8 mouse cellular contexts compared by ENCODE assay signal in the genomic region with DNA sequence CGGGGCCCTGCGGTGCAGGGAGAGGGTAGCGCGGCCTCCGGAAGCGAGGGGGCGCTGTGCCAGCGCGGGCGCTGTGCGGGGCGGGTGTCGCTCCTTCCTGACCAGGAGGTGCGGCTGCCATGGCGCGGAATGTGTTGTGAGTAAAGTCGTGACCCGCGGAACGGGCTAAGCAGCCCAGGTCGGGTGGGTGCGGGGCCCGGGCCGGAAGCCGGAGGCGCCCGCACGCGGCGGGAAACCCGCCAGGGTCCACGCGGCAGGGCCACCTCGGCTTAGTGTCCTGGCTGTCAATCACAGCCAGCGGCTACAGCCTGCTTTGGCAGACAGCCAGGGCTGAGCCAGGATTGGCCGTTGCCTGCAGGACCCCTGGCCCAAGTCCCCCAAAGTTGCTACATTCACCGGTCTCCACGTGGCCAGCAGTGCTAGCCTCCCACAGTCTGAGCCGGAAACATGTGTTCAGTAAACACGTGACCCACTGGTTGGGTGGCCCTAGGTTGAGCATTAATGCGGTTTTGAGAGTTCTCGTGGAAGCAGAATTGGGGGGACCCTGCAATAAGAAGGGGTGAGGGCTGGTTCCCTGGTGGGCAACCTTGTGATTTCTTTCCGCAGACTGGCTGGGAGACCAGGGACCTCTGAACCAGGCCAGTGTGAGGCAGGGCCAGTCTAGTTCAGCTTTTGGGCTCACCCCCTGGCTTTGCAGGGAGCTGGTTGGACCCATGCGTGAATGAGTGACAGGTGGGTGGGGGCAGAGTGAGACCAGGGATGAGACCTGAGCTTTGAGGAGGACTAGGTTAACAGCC. TPM values are rescaled to one million over a fixed set of nuclear protein-coding genes. Genes with fewer than 3 reads are reported as not detected.
A peak's percentile ranks its signal among the peaks of the same experiment; 100 is the strongest.
DNase-seq lines count a peak whose midpoint lies in the region; ATAC-seq and TF ChIP-seq lines count a peak whose summit lies in the region.

No protein-coding gene starts in this region.

- H3K4me2 ChIP-seq in CH12.LX (ENCODE audit: insufficient read depth, low read depth, poor library complexity, severe bottlenecking) = peak overlapping the region; percentile 75
- peak overlapping the region; percentile 66 for H3K4me2 ChIP-seq in forebrain, embryonic 11.5 days (ENCODE audit: low read depth, low read length, severe bottlenecking)
- peak overlapping the region; percentile 83 for H3K4me2 ChIP-seq in heart, embryonic 16.5 days (ENCODE audit: low read depth, low read length)
- H3K4me2 ChIP-seq in liver, embryonic 14.5 days (ENCODE audit: low read depth) = peak overlapping the region; percentile 76
- H3K4me2 ChIP-seq in stomach, embryonic 15.5 days = peak overlapping the region; percentile 86

- peak; percentile 81 for DNase-seq in CH12.LX (ENCODE audit: extremely low read depth)
- DNase-seq in c-Kit-positive CD71-negative TER-119-negative erythroid progenitor cells, embryonic 14.5 days (ENCODE audit: low read depth) = peak; percentile 52
- DNase-seq in forebrain, embryonic 11.5 days (ENCODE audit: low spot score) = peak; percentile 93
- DNase-seq in kidney, postnatal 36 days = peak; percentile 85 to 91
- peak; percentile 54 to 62 (median 60) for DNase-seq in liver, embryonic 14.5 days (ENCODE audit: low read depth in 3 of 3, low spot score in 3 of 3)
- peak; percentile 90 for DNase-seq in neural tube, embryonic 10.5 days (ENCODE audit: extremely low spot score, low spot score)

- H3K27me3 ChIP-seq in CH12.LX (replicated peaks) = peaks cover 36% of the 10 kb centered on the region
- no peaks in the 10 kb centered on the region for H3K27me3 ChIP-seq in forebrain, embryonic 11.5 days (ENCODE audit: control insufficient read depth, insufficient read depth, low read length)
- no peaks in the 10 kb centered on the region for H3K27me3 ChIP-seq in heart, embryonic 16.5 days (ENCODE audit: control insufficient read depth, insufficient read depth, low read length)
- H3K27me3 ChIP-seq in liver, embryonic 14.5 days (ENCODE audit: control insufficient read depth, insufficient read depth, low read length) = no peaks in the 10 kb centered on the region
- H3K27me3 ChIP-seq in stomach, embryonic 15.5 days (replicated peaks) = no peaks in the 10 kb centered on the region

- no peak for TF ChIP-seq RAD21 in CH12.LX (IDR thresholded peaks at IDR 0.05; ENCODE audit: low read depth, low read length)

- peaks cover 9 to 25% of the 10 kb centered on the region in 2 experiments for H3K4me1 ChIP-seq in CH12.LX (ENCODE audit: control insufficient read depth in 1 of 2, insufficient read depth in 2 of 2)
- H3K4me1 ChIP-seq in forebrain, embryonic 11.5 days (replicated peaks; ENCODE audit: control insufficient read depth, insufficient read depth, low read length) = peaks cover 8% of the 10 kb centered on the region
- peaks cover 37% of the 10 kb centered on the region for H3K4me1 ChIP-seq in heart, embryonic 16.5 days (ENCODE audit: control insufficient read depth, insufficient read depth, low read length)
- H3K4me1 ChIP-seq in liver, embryonic 14.5 days (replicated peaks; ENCODE audit: control insufficient read depth in 2 of 2, insufficient read depth in 2 of 2, low read length in 1 of 2) = peaks cover 15 to 41% of the 10 kb centered on the region in 2 experiments
- peaks cover 52% of the 10 kb centered on the region for H3K4me1 ChIP-seq in stomach, embryonic 15.5 days

- H3K36me3 ChIP-seq in CH12.LX (replicated peaks in 1 of 2; ENCODE audit: control insufficient read depth in 1 of 2, insufficient read depth in 1 of 2, low read length in 1 of 2) = peaks cover 12 to 26% of the 10 kb centered on the region in 2 experiments
- H3K36me3 ChIP-seq in forebrain, embryonic 11.5 days (ENCODE audit: control insufficient read depth, insufficient read depth, low read length) = no peaks in the 10 kb centered on the region
- 0 out of 2 replicates have a peak, but pooled peaks cover 5% of the 10 kb centered on the region for H3K36me3 ChIP-seq in heart, embryonic 16.5 days (ENCODE audit: control insufficient read depth, insufficient read depth)
- H3K36me3 ChIP-seq in liver, embryonic 14.5 days (replicated peaks; ENCODE audit: control insufficient read depth, insufficient read depth, low read depth) = no peaks in the 10 kb centered on the region
- no peaks in the 10 kb centered on the region for H3K36me3 ChIP-seq in stomach, embryonic 15.5 days

- peak overlapping the region; percentile 74 for H3K9ac ChIP-seq in CH12.LX (ENCODE audit: insufficient read depth, low read depth)
- peak overlapping the region; percentile 82 for H3K9ac ChIP-seq in forebrain, embryonic 11.5 days (ENCODE audit: low read length)
- H3K9ac ChIP-seq in heart, embryonic 16.5 days (ENCODE audit: low read length) = peak overlapping the region; percentile 88
- peak overlapping the region; percentile 77 for H3K9ac ChIP-seq in liver, embryonic 14.5 days (replicated peaks)
- H3K9ac ChIP-seq in stomach, embryonic 15.5 days = peak overlapping the region; percentile 76

- peak in 1 of 2 experiments; percentile 71; a peak in 2 of 4 replicates for TF ChIP-seq CTCF in CH12.LX (conservative IDR thresholded peaks at IDR 0.05 in 1 of 2, IDR thresholded peaks at IDR 0.05 in 1 of 2; ENCODE audit: low read depth in 2 of 2, low read length in 2 of 2)
- peak; percentile 83 for TF ChIP-seq CTCF in liver, embryonic 14.5 days (IDR thresholded peaks at IDR 0.05; ENCODE audit: low read depth)

- dilution Hi-C loops in CH12.LX (cut with MboI; ENCODE audit: extremely low pct_ligation_motif_present, extremely low pct_unique_long_range_greater_than_20kb, low sequenced_read_pairs) = no loop called here

- in situ Hi-C loops in CH12.LX (cut with MboI; ENCODE audit: low pct_ligation_motif_present, low pct_unique_long_range_greater_than_20kb, low sequenced_read_pairs) = no loop called here

- H3K79me2 ChIP-seq in CH12.LX (replicated peaks; ENCODE audit: control insufficient read depth, extremely low read depth, insufficient read depth, poor library complexity, severe bottlenecking) = peaks cover 4% of the 10 kb centered on the region

- peak overlapping the region; percentile 27 for H3K27ac ChIP-seq in CH12.LX (ENCODE audit: insufficient read depth, low read depth)
- peak overlapping the region; percentile 72 for H3K27ac ChIP-seq in forebrain, embryonic 11.5 days (ENCODE audit: low read depth, low read length)
- H3K27ac ChIP-seq in heart, embryonic 16.5 days (ENCODE audit: low read length) = peak overlapping the region; percentile 97
- peak overlapping the region; percentile 46 for H3K27ac ChIP-seq in liver, embryonic 14.5 days
- peak overlapping the region; percentile 96 for H3K27ac ChIP-seq in stomach, embryonic 15.5 days

- no peak for TF ChIP-seq EP300 in CH12.LX (IDR thresholded peaks at IDR 0.05; ENCODE audit: low read length)
- 0 out of 2 replicates have a peak, but pooled peaks have one; percentile 15 for TF ChIP-seq EP300 in liver, embryonic 14.5 days (IDR thresholded peaks at IDR 0.05; ENCODE audit: low read depth)

- peak; percentile 67; the same call in 1 of the 2 replicates for TF ChIP-seq POLR2A in CH12.LX (IDR thresholded peaks at IDR 0.05; ENCODE audit: low read depth, low read length)

- peak; percentile 86 for ATAC-seq in forebrain, embryonic 11.5 days (replicated peaks; ENCODE audit: low FRiP score)
- peak; percentile 73 for ATAC-seq in heart, embryonic 16.5 days (replicated peaks; ENCODE audit: extremely low read depth, insufficient read depth, low FRiP score)
- ATAC-seq in liver, embryonic 14.5 days (ENCODE audit: insufficient read depth) = peak; percentile 79
- ATAC-seq in stomach, embryonic 15.5 days (ENCODE audit: insufficient read depth, low FRiP score, low read depth) = peak; percentile 67

- no peaks in the 10 kb centered on the region for H3K9me3 ChIP-seq in CH12.LX (replicated peaks; ENCODE audit: low read length)
- H3K9me3 ChIP-seq in forebrain, embryonic 11.5 days (ENCODE audit: control insufficient read depth, low read length) = no peaks in the 10 kb centered on the region
- no peaks in the 10 kb centered on the region for H3K9me3 ChIP-seq in heart, embryonic 16.5 days (replicated peaks; ENCODE audit: control insufficient read depth, low read length)
- no peaks in the 10 kb centered on the region for H3K9me3 ChIP-seq in liver, embryonic 14.5 days (ENCODE audit: control insufficient read depth, low read length)
- H3K9me3 ChIP-seq in stomach, embryonic 15.5 days = no peaks in the 10 kb centered on the region

- under 1% methylated on average over 44 of the region's 44 CpGs for WGBS in forebrain, embryonic 11.5 days
- WGBS in heart, embryonic 16.5 days = 2% methylated on average over 44 of the region's 44 CpGs
- WGBS in liver, embryonic 14.5 days (ENCODE audit: insufficient replicate concordance) = under 1% methylated on average over 37 of the region's 44 CpGs
- WGBS in stomach, embryonic 15.5 days = 2% methylated on average over 44 of the region's 44 CpGs

- peak overlapping the region; percentile 91 to 96 (median 92) for H3K4me3 ChIP-seq in CH12.LX (replicated peaks in 1 of 3; ENCODE audit: low read depth in 2 of 3, low read length in 2 of 3, poor library complexity in 1 of 3)
- H3K4me3 ChIP-seq in forebrain, embryonic 11.5 days (ENCODE audit: low read depth, low read length) = peak overlapping the region; percentile 66
- peak overlapping the region; percentile 78 for H3K4me3 ChIP-seq in heart, embryonic 16.5 days (ENCODE audit: low read length)
- peak overlapping the region; percentile 62 to 78 for H3K4me3 ChIP-seq in liver, embryonic 14.5 days (ENCODE audit: insufficient read depth in 1 of 2, low read depth in 2 of 2, low read length in 2 of 2)
- peak overlapping the region; percentile 65 for H3K4me3 ChIP-seq in stomach, embryonic 15.5 days (replicated peaks)

RNA-seq across cellular contexts. Expression of a gene that starts 0.8 kb away (rescaled TPM):
- total RNA-seq in CH12.LX (2012; rRNA removed) (58.9 and 71.2 TPM in 2 replicates), CH12.LX (2014; rRNA removed) (60.7 and 70.8 TPM in 2 replicates)
- 7.5 and 8.3 TPM in 2 replicates for polyA plus RNA-seq in CH12.LX (2012; ENCODE audit: insufficient read length, low read depth)
- polyA plus RNA-seq in forebrain, embryonic 11.5 days (2014; fragmentation: Nextera tagmentation; extraction: Ambion mirVana) = 18.3 and 18.7 TPM in 2 replicates
- polyA plus RNA-seq in heart, embryonic 16.5 days (2015; fragmentation: Nextera tagmentation; extraction: Ambion mirVana) = 14.2 and 20.0 TPM in 2 replicates
- polyA plus RNA-seq in liver, embryonic 14.5 days (2012; rRNA removed) = 24.4 and 45.9 TPM in 2 replicates
- polyA plus RNA-seq in liver, embryonic 14.5 days (2014; fragmentation: Nextera tagmentation; extraction: Ambion mirVana) = 11.1 and 14.4 TPM in 2 replicates
- polyA plus RNA-seq in stomach, embryonic 15.5 days (2015; fragmentation: Nextera tagmentation; extraction: Ambion mirVana) = 21.9 and 26.2 TPM in 2 replicates

RNA-seq across cellular contexts. Expression of a gene that starts 34.6 kb away (rescaled TPM):
- total RNA-seq in CH12.LX (2012; rRNA removed) = 1.5 and 3.1 TPM in 2 replicates
- 3.3 and 4.1 TPM in 2 replicates for total RNA-seq in CH12.LX (2014; rRNA removed)
- polyA plus RNA-seq in CH12.LX (2012; ENCODE audit: insufficient read length, low read depth) = 13.3 and 16.9 TPM in 2 replicates
- polyA plus RNA-seq in forebrain, embryonic 11.5 days (2014; fragmentation: Nextera tagmentation; extraction: Ambion mirVana) = 1.00 and 1.0 TPM in 2 replicates
- polyA plus RNA-seq in heart, embryonic 16.5 days (2015; fragmentation: Nextera tagmentation; extraction: Ambion mirVana) = 5.3 and 17.1 TPM in 2 replicates
- 0.10 and 0.15 TPM in 2 replicates for polyA plus RNA-seq in liver, embryonic 14.5 days (2012; rRNA removed)
- polyA plus RNA-seq in liver, embryonic 14.5 days (2014; fragmentation: Nextera tagmentation; extraction: Ambion mirVana) = 0.17 TPM in 1 of 2 replicates, not detected in the other
- polyA plus RNA-seq in stomach, embryonic 15.5 days (2015; fragmentation: Nextera tagmentation; extraction: Ambion mirVana) = 4.6 and 11.8 TPM in 2 replicates

Comparison
In these comparisons a context has a peak if more than half of its experiments do, and no peak if none do; other contexts are left out.
1. Peak in every context shown above with its lines: DNase-seq, ATAC-seq, H3K4me3 ChIP-seq and H3K27ac ChIP-seq.
2. H3K27ac ChIP-seq: peak in every context shown above with its lines; median percentile 97 in heart, embryonic 16.5 days; 96 in stomach, embryonic 15.5 days; 72 in forebrain, embryonic 11.5 days; 46 in liver, embryonic 14.5 days; 27 in CH12.LX.